Mouse (Mus musculus) neural tube, embryonic 14.5 days (tissue): ENCODE results near the gene Phlpp1. TPM values are rescaled to one million over a fixed set of nuclear protein-coding genes. Genes with fewer than 3 reads are reported as not detected.

ENCODE experiments used
- ATAC-seq: fragments of 200-750 bp; cut with Nextera tagmentation; 2 replicates; pipeline ENCODE4 v1.8.0; 2017; ENCODE audit warnings: low read depth, mild to moderate bottlenecking, moderate TSS enrichment, moderate library complexity
- H3K27ac ChIP-seq: fragments of 300-500 bp; sonication (generic); 2 replicates; pipeline ENCODE4 v1.5.1; 2014; ENCODE audit warnings: low read depth, mild to moderate bottlenecking, control low read depth, low read length, moderate library complexity, mixed read lengths
- H3K27me3 ChIP-seq: fragments of 300-500 bp; sonication (generic); 2 replicates; pipeline ENCODE4 v1.6.1; 2014; ENCODE audit warnings: low read length; ENCODE audit not compliant: control insufficient read depth, insufficient read depth
- H3K36me3 ChIP-seq: fragments of 300-500 bp; sonication (generic); 2 replicates; pipeline ENCODE4 v1.6.1; 2014; ENCODE audit warnings: low read length, mixed read lengths; ENCODE audit not compliant: control insufficient read depth, insufficient read depth
- H3K4me1 ChIP-seq: fragments of 300-500 bp; sonication (generic); 2 replicates; pipeline ENCODE4 v1.6.1; 2014; ENCODE audit warnings: low read length; ENCODE audit not compliant: control insufficient read depth, insufficient read depth
- H3K4me2 ChIP-seq: fragments of 300-500 bp; sonication (generic); 2 replicates; pipeline ENCODE4 v1.6.1; 2014; ENCODE audit warnings: mild to moderate bottlenecking, low read depth, low read length, control low read depth
- H3K4me3 ChIP-seq: fragments of 300-500 bp; sonication (generic); 2 replicates; pipeline ENCODE4 v1.5.1; 2014; ENCODE audit warnings: low read depth, low read length, control low read depth, mixed read lengths
- H3K9ac ChIP-seq: fragments of 300-500 bp; sonication (generic); replicated peaks from 2 replicates; pipeline ENCODE4 v1.6.1; 2014; ENCODE audit warnings: low read depth, mild to moderate bottlenecking, control low read depth, low read length, mixed read lengths
- H3K9me3 ChIP-seq: fragments of 300-500 bp; sonication (generic); 2 replicates; pipeline ENCODE4 v1.6.1; 2016; ENCODE audit warnings: low read length; ENCODE audit not compliant: control insufficient read depth
- WGBS: fragments of 180-500 bp; shearing (Covaris S2); extraction: QIAGEN DNeasy Blood & Tissue Kit; methylation state at CpG from one replicate; pipeline ENCODE4 v1.1.7; 2014; 5-methylcytosine and 5-hydroxymethylcytosine counted together
- polyA plus RNA-seq: library from polyadenylated mRNA; unstranded; fragments of >200 nt; fragmentation: Nextera tagmentation; extraction: Ambion mirVana; gene quantifications from 2 replicates; pipeline ENCODE4 v1.2.1, GENCODE M21; 2014

Phlpp1 gene
- polyA plus RNA-seq, 1 experiment from 2014 or later = 11.8 TPM

GRCm38 (mm10) chr1:106433580-106433979 is 262.0 kb downstream of the Phlpp1 start:
- no peaks in the 10 kb centered on the region for H3K36me3 ChIP-seq
- no peak overlapping the region for H3K9ac ChIP-seq
- no peaks in the 10 kb centered on the region for H3K4me1 ChIP-seq
- 52% methylated on average over 2 of the region's 2 CpGs for WGBS
- no peak overlapping the region for H3K4me2 ChIP-seq
- no peaks in the 10 kb centered on the region for H3K27me3 ChIP-seq
- H3K4me3 ChIP-seq = no peak overlapping the region
- H3K27ac ChIP-seq = no peak overlapping the region
- no peaks in the 10 kb centered on the region for H3K9me3 ChIP-seq
- ATAC-seq = no peak

Other genes starting within 250 kb of the Phlpp1 start
- gene Zcchc2, start 181.3 kb upstream of the Phlpp1 start, polyA plus RNA-seq = 3.5 TPM in 2 replicates